Mouse (Mus musculus): ENCODE data around the gene Cdk11b. TPM values are rescaled to one million over a fixed set of nuclear protein-coding genes. Genes with fewer than 3 reads are reported as not detected.

Cdk11b gene
- polyA plus RNA-seq, 1 experiment from 2014 or later = 53.4 TPM

Other genes with a start within 250 kb of the Cdk11b start
- 0.18 and 0.26 TPM in 2 replicates for gene Gabrd, start 226.7 kb upstream of the Cdk11b start, polyA plus RNA-seq (2015; fragmentation: Nextera tagmentation; extraction: Ambion mirVana)
- 4.4 TPM in 2 replicates for gene Cfap74, start 215.7 kb upstream of the Cdk11b start, polyA plus RNA-seq (2015; fragmentation: Nextera tagmentation; extraction: Ambion mirVana)
- 0.27 and 0.28 TPM in 2 replicates for gene Tmem52, start 155.7 kb upstream of the Cdk11b start, polyA plus RNA-seq (2015; fragmentation: Nextera tagmentation; extraction: Ambion mirVana)
- 910 and 1,003 TPM in 2 replicates for gene Gnb1, start 133.5 kb upstream of the Cdk11b start, polyA plus RNA-seq (2015; fragmentation: Nextera tagmentation; extraction: Ambion mirVana)
- 75.0 and 81.5 TPM in 2 replicates for gene Nadk, start 62.5 kb upstream of the Cdk11b start, polyA plus RNA-seq (2015; fragmentation: Nextera tagmentation; extraction: Ambion mirVana)
- gene Slc35e2, start 23.4 kb upstream of the Cdk11b start, polyA plus RNA-seq (2015; fragmentation: Nextera tagmentation; extraction: Ambion mirVana) = 14.1 and 14.4 TPM in 2 replicates
- gene Gm10563, start 20.6 kb downstream of the Cdk11b start, polyA plus RNA-seq (2015; fragmentation: Nextera tagmentation; extraction: Ambion mirVana) = not detected in 2 replicates
- gene Mmp23, start 28.5 kb downstream of the Cdk11b start, polyA plus RNA-seq (2015; fragmentation: Nextera tagmentation; extraction: Ambion mirVana) = 6.5 and 10.5 TPM in 2 replicates
- 48.6 and 54.7 TPM in 2 replicates for gene Mib2, start 44.3 kb downstream of the Cdk11b start, polyA plus RNA-seq (2015; fragmentation: Nextera tagmentation; extraction: Ambion mirVana)
- gene Fndc10, start 69.5 kb downstream of the Cdk11b start, polyA plus RNA-seq (2015; fragmentation: Nextera tagmentation; extraction: Ambion mirVana) = 18.9 and 25.0 TPM in 2 replicates
- 165 and 171 TPM in 2 replicates for gene Ssu72, start 79.9 kb downstream of the Cdk11b start, polyA plus RNA-seq (2015; fragmentation: Nextera tagmentation; extraction: Ambion mirVana)
- 23.7 and 28.3 TPM in 2 replicates for gene Tmem240, start 109.9 kb downstream of the Cdk11b start, polyA plus RNA-seq (2015; fragmentation: Nextera tagmentation; extraction: Ambion mirVana)
- gene Atad3a, start 136.2 kb downstream of the Cdk11b start, polyA plus RNA-seq (2015; fragmentation: Nextera tagmentation; extraction: Ambion mirVana) = 90.0 and 96.6 TPM in 2 replicates
- gene Vwa1, start 149.8 kb downstream of the Cdk11b start, polyA plus RNA-seq (2015; fragmentation: Nextera tagmentation; extraction: Ambion mirVana) = 30.0 and 31.9 TPM in 2 replicates
- gene Tmem88b, start 161.0 kb downstream of the Cdk11b start, polyA plus RNA-seq (2015; fragmentation: Nextera tagmentation; extraction: Ambion mirVana) = 0.78 and 1.2 TPM in 2 replicates
- 0.27 TPM in 1 of 2 replicates, not detected in the other for gene Ankrd65, start 165.6 kb downstream of the Cdk11b start, polyA plus RNA-seq (2015; fragmentation: Nextera tagmentation; extraction: Ambion mirVana)
- gene Mrpl20, start 178.0 kb downstream of the Cdk11b start, polyA plus RNA-seq (2015; fragmentation: Nextera tagmentation; extraction: Ambion mirVana) = 259 and 285 TPM in 2 replicates
- 137 and 139 TPM in 2 replicates for gene Ccnl2, start 187.6 kb downstream of the Cdk11b start, polyA plus RNA-seq (2015; fragmentation: Nextera tagmentation; extraction: Ambion mirVana)
- gene Aurkaip1, start 206.4 kb downstream of the Cdk11b start, polyA plus RNA-seq (2015; fragmentation: Nextera tagmentation; extraction: Ambion mirVana) = 147 and 152 TPM in 2 replicates
- gene Mxra8, start 214.8 kb downstream of the Cdk11b start, polyA plus RNA-seq (2015; fragmentation: Nextera tagmentation; extraction: Ambion mirVana) = 28.3 and 35.4 TPM in 2 replicates
- gene Dvl1, start 222.5 kb downstream of the Cdk11b start, polyA plus RNA-seq (2015; fragmentation: Nextera tagmentation; extraction: Ambion mirVana) = 11.5 and 28.6 TPM in 2 replicates
- gene Tas1r3, start 238.5 kb downstream of the Cdk11b start, polyA plus RNA-seq (2015; fragmentation: Nextera tagmentation; extraction: Ambion mirVana) = 0.36 and 0.46 TPM in 2 replicates
- 28.0 and 29.0 TPM in 2 replicates for gene Cptp, start 244.6 kb downstream of the Cdk11b start, polyA plus RNA-seq (2015; fragmentation: Nextera tagmentation; extraction: Ambion mirVana)
- 66.9 and 73.4 TPM in 2 replicates for gene Ints11, start 244.7 kb downstream of the Cdk11b start, polyA plus RNA-seq (2015; fragmentation: Nextera tagmentation; extraction: Ambion mirVana)

All from neural tube, embryonic 15.5 days (tissue).